Mouse (Mus musculus) liver, embryonic 11.5 days (tissue): Measurements from ENCODE around the gene Cwc25. TPM values are rescaled to one million over a fixed set of nuclear protein-coding genes. Genes with fewer than 3 reads are reported as not detected.
A peak's percentile ranks its signal among the peaks of the same experiment; 100 is the strongest.
"Not testable (repeated sequence)": the region's sequence is repeated elsewhere in the genome, so short reads cannot be mapped to it uniquely, and the experiment has no call there.

Source experiments
- ATAC-seq: fragments of 200-750 bp; cut with Nextera tagmentation; replicated peaks from 2 replicates; pipeline ENCODE4 v1.8.0; 2017; ENCODE audit warnings: moderate number of reproducible peaks, mild to moderate bottlenecking, moderate TSS enrichment, moderate library complexity; ENCODE audit not compliant: low FRiP score
- DNase-seq: peaks from one replicate; pipeline ENCODE4 v3.0.0-alpha.2; 2017; ENCODE audit warnings: low spot score
- H3K27ac ChIP-seq: fragments of 300-500 bp; sonication (generic); 2 replicates; pipeline ENCODE4 v1.5.1; 2014; ENCODE audit warnings: mild to moderate bottlenecking, low read depth, low read length, control low read depth
- H3K27me3 ChIP-seq: fragments of 300-500 bp; sonication (generic); replicated peaks from 2 replicates; pipeline ENCODE4 v1.6.1; 2014; ENCODE audit warnings: low read length, mixed read lengths; ENCODE audit not compliant: control insufficient read depth, insufficient read depth
- H3K36me3 ChIP-seq: fragments of 300-500 bp; sonication (generic); 2 replicates; pipeline ENCODE4 v1.6.1; 2014; ENCODE audit warnings: mild to moderate bottlenecking, low read length, moderate library complexity, mixed read lengths; ENCODE audit not compliant: control insufficient read depth, insufficient read depth
- H3K4me1 ChIP-seq: fragments of 300-500 bp; sonication (generic); replicated peaks from 2 replicates; pipeline ENCODE4 v1.6.1; 2014; ENCODE audit warnings: low read length, mixed read lengths; ENCODE audit not compliant: control insufficient read depth, insufficient read depth
- H3K4me2 ChIP-seq: fragments of 300-500 bp; sonication (generic); 2 replicates; pipeline ENCODE4 v1.6.1; 2014; ENCODE audit warnings: mild to moderate bottlenecking, control low read depth, moderate library complexity
- H3K4me3 ChIP-seq: fragments of 300-500 bp; sonication (generic); 2 replicates; pipeline ENCODE4 v1.5.1; 2014; ENCODE audit warnings: low read depth, low read length, control low read depth
- H3K9ac ChIP-seq: fragments of 300-500 bp; sonication (generic); 2 replicates; pipeline ENCODE4 v1.6.1; 2014; ENCODE audit warnings: low read depth, low read length, control low read depth
- H3K9me3 ChIP-seq: fragments of 300-500 bp; sonication (generic); 2 replicates; pipeline ENCODE4 v1.6.1; 2016; ENCODE audit warnings: low read length, inconsistent platforms, mixed read lengths; ENCODE audit not compliant: control insufficient read depth
- WGBS: fragments of 180-500 bp; shearing (Covaris S2); extraction: QIAGEN DNeasy Blood & Tissue Kit; methylation state at CpG from one replicate; pipeline ENCODE4 v1.1.7; 2014; 5-methylcytosine and 5-hydroxymethylcytosine counted together
- polyA plus RNA-seq: library from polyadenylated mRNA; unstranded; fragments of >200 nt; fragmentation: Nextera tagmentation; extraction: Ambion mirVana; gene quantifications from 2 replicates; pipeline ENCODE4 v1.2.1, GENCODE M21; 2014

Cwc25 gene
- polyA plus RNA-seq, 1 experiment from 2014 or later = 12.9 TPM

- ATAC-seq, H3K27me3 ChIP-seq, DNase-seq, H3K4me1 ChIP-seq, H3K9ac ChIP-seq, H3K4me2 ChIP-seq, H3K9me3 ChIP-seq, H3K27ac ChIP-seq, H3K4me3 ChIP-seq: not testable (repeated sequence)
- H3K36me3 ChIP-seq = peaks cover 30% of the 10 kb centered on the region
- WGBS = 77% methylated on average over 2 of the region's 2 CpGs
Measured at GRCm38 (mm10) chr11:97710067-97710466, 56.3 kb downstream of the Cwc25 start.

GRCm38 (mm10) chr11:97703039-97703826 lies 63.1 kb downstream of the Cwc25 start, which contains the start of gene Psmb3:
Psmb3 (plus strand) TSS chr11:97703399.
- H3K4me2 ChIP-seq = peak within 1 kb of the TSS; percentile 93
- peak within 1 kb of the TSS; percentile 76 for H3K9ac ChIP-seq
- H3K27ac ChIP-seq = peak within 1 kb of the TSS; percentile 57
- peak within 1 kb of the TSS; percentile 80 for H3K4me3 ChIP-seq
- H3K4me1 ChIP-seq = peaks cover 32% of the 10 kb centered on the region
- H3K9me3 ChIP-seq = no peaks in the 10 kb centered on the region
- peaks cover 14% of the 10 kb centered on the region for H3K36me3 ChIP-seq
- peak; percentile 89 for ATAC-seq
- WGBS = under 1% methylated on average over 35 of the region's 35 CpGs
- DNase-seq = peak; percentile 92
- H3K27me3 ChIP-seq = peaks cover 19% of the 10 kb centered on the region

DNA sequence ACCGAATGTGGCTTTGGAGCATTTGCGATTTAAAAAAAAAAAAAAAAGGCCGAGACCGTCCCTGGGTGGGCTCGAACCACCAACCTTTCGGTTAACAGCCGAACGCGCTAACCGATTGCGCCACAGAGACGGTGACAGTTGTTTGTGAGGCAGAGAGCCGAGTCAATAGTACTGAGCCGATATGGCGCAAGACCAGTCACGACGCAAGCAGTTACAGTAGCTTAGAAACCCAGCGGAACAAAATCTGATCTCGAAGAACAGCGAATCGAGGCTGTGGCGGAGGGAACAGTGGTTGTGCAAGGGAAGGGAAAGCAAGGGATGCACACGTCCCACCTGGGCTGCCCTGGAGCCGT lies 64.0 kb downstream of the Cwc25 start:
- Histone ChIP-seq H3K27ac (peak overlapping the region; percentile 57), H3K36me3 (peaks cover 12% of the 10 kb centered on the region), H3K4me2 (peak overlapping the region; percentile 93), H3K9ac (peak overlapping the region; percentile 73), H3K27me3 (peaks cover 19% of the 10 kb centered on the region), H3K9me3 (no peaks in the 10 kb centered on the region), H3K4me3 (peak overlapping the region; percentile 80), H3K4me1 (peaks cover 40% of the 10 kb centered on the region)
- 1% methylated on average over 24 of the region's 24 CpGs for WGBS
- DNase-seq (peak; percentile 88), ATAC-seq (peak; percentile 13)

GRCm38 (mm10) chr11:97701581-97702392 lies 64.6 kb downstream of the Cwc25 start:
- H3K27me3 ChIP-seq = peaks cover 19% of the 10 kb centered on the region
- H3K9me3 ChIP-seq = no peaks in the 10 kb centered on the region
- peaks cover 42% of the 10 kb centered on the region for H3K4me1 ChIP-seq
- no peak for DNase-seq
- no peak overlapping the region for H3K27ac ChIP-seq
- peak overlapping the region; percentile 80 for H3K4me3 ChIP-seq
- 0 out of 2 replicates have a peak overlapping the region, but pooled peaks have one; percentile 37 for H3K9ac ChIP-seq
- peaks cover 6% of the 10 kb centered on the region for H3K36me3 ChIP-seq
- peak overlapping the region; percentile 93 for H3K4me2 ChIP-seq
- 46% methylated on average over 15 of the region's 15 CpGs for WGBS
- ATAC-seq = no peak

DNA sequence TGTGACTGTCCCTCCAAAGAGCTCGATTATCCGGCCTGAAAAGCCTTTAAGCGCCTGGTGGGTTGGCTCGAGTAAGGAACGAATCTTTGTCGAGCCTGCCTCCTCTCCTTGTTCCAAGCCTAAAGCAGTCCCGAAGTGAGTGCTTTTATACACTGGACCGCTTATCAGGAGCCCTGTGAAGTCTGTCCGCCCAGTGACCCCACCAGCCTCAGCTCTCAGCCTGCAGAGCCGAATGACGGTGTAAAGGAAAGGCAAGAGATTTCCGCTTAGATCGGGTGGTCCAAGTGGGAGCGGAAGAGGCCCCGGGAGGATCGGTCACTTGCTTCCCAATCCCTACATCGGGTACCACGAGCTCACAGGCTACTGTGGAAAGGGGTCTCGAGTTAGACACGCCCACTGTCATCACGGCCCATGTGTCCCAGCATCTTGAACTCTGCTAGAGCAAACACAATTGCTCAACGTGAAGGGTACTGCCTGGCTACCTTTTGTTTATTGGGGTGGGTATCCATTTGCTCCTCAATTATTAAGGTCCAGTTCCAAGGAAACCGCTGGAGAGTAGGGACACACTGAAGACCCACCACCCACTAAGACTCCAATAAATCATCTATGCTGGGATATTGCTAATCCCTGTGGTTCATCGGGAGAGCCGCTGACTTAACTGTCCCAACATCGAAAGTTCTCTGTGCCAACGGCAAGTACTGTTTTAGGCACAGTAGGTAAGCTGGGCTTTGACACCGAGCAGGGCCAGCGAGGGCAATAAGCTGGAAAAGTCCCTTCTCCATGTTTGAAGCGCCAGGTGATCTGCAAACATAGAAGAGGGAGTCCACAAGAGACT lies 65.4 kb downstream of the Cwc25 start:
- ATAC-seq (no peak), DNase-seq (peak; percentile 53)
- Histone ChIP-seq H3K4me2 (peak overlapping the region; percentile 93), H3K36me3 (no peaks in the 10 kb centered on the region; the same call in 1 of the 2 replicates), H3K4me3 (peak overlapping the region; percentile 69), H3K4me1 (peaks cover 42% of the 10 kb centered on the region), H3K27ac (peak overlapping the region; percentile 92), H3K9me3 (no peaks in the 10 kb centered on the region), H3K27me3 (peaks cover 19% of the 10 kb centered on the region), H3K9ac (peak overlapping the region; percentile 65)
- WGBS = 19% methylated on average over 30 of the region's 30 CpGs

- H3K4me3 ChIP-seq = peak within 1 kb of the TSS; percentile 69
- WGBS = under 1% methylated on average over 85 of the region's 85 CpGs
- peaks cover 49% of the 10 kb centered on the region for H3K4me1 ChIP-seq
- ATAC-seq = no peak
- H3K27me3 ChIP-seq = peaks cover 19% of the 10 kb centered on the region
- peak; percentile 79 for DNase-seq
- peak within 1 kb of the TSS; percentile 92 for H3K27ac ChIP-seq
- H3K4me2 ChIP-seq = peak within 1 kb of the TSS; percentile 93
- peak within 1 kb of the TSS; percentile 77 for H3K9ac ChIP-seq
- H3K36me3 ChIP-seq = no peaks in the 10 kb centered on the region; the same call in 1 of the 2 replicates
- no peaks in the 10 kb centered on the region for H3K9me3 ChIP-seq
Measured at GRCm38 (mm10) chr11:97700003-97700745, 66.2 kb downstream of the Cwc25 start, which contains the start of gene Pcgf2. Pcgf2 (minus strand) TSS chr11:97700497.

DNA sequence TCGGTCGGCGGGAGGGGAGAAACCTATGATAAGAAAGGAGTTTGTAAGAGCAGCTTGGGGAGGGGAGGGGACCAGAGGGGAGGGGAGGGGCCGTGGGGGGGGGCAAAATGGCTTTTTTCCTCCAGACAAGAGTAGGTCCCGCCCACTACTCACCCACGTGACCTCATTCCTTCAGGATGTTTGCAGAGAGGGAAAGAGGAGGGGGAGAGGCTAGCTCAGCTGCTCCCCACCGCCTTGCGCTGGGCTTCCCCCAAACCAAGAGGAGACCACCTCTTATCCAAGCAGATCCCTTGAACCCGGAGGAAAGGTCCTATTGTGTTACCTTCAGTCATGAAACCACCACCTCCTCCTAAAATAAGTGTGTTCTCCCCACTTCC lies 66.7 kb downstream of the Cwc25 start:
- no peaks in the 10 kb centered on the region for H3K9me3 ChIP-seq
- H3K36me3 ChIP-seq = no peaks in the 10 kb centered on the region
- H3K9ac ChIP-seq = peak overlapping the region; percentile 77
- DNase-seq (no peak), ATAC-seq (no peak)
- H3K4me1 ChIP-seq = peaks cover 46% of the 10 kb centered on the region
- peak overlapping the region; percentile 69 for H3K4me3 ChIP-seq
- peak overlapping the region; percentile 93 for H3K4me2 ChIP-seq
- H3K27me3 ChIP-seq = peaks cover 19% of the 10 kb centered on the region
- 1% methylated on average over 6 of the region's 9 CpGs for WGBS
- peak overlapping the region; percentile 92 for H3K27ac ChIP-seq
